Mouse (Mus musculus) testis, adult 2 months (tissue): ENCODE measurements around the gene Tango6.

Source experiments
- CTCF ChIP-seq: fragments of 200-500 bp; IDR thresholded peaks from 2 replicates; pipeline ENCODE4 v1.5.1; 2012; ENCODE audit warnings: low read depth, mild to moderate bottlenecking, inconsistent platforms, low read length, moderate library complexity; ENCODE audit not compliant: control insufficient read depth, insufficient read depth, insufficient replicate concordance
- POLR2A ChIP-seq: fragments of 200-500 bp; IDR thresholded peaks from 2 replicates; pipeline ENCODE4 v1.6.1; 2012; ENCODE audit warnings: low read depth, mild to moderate bottlenecking, inconsistent platforms, low read length, moderate library complexity; ENCODE audit not compliant: control insufficient read depth

DNA sequence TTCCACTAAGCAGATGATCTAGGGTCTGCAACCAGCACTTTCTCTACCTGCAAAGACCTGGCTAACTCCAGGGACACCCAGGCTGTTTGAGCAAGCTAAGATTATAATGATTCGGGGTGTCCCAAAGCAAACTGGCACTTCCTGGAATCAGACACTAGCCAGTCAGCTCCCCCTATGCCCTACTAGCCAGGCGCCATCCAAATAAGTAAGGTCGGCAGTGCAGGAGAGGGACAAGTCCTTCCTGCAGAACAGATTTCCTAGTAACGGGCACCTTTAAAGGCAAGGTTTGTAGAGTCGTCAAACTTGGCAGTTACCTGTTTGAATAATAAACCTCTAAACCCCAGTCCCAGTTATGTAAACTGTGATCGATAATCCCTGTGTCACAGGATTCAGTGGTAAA lies 155.9 kb downstream of the Tango6 start:
- no peak for TF ChIP-seq CTCF
- TF ChIP-seq POLR2A, result no peak
